In genomic region chr7:145114660-145115059, GRCm38 (mm10) we compare ENCODE assay signal across 8 mouse cellular contexts.
DNase-seq lines count a peak whose midpoint lies in the region; ATAC-seq and TF ChIP-seq lines count a peak whose summit lies in the region.

No protein-coding gene starts in this region.

- no peak overlapping the region for H3K4me3 ChIP-seq in embryonic facial prominence, embryonic 11.5 days (ENCODE audit: low read depth, low read length)
- no peak overlapping the region for H3K4me3 ChIP-seq in embryonic facial prominence, embryonic 10.5 days
- no peak overlapping the region for H3K4me3 ChIP-seq in neural tube, embryonic 11.5 days (ENCODE audit: low read depth, low read length)
- H3K4me3 ChIP-seq in heart, postnatal 0 days (ENCODE audit: low read depth, low read length) = no peak overlapping the region

- H3K27ac ChIP-seq in embryonic facial prominence, embryonic 11.5 days (replicated peaks; ENCODE audit: low read depth, low read length) = no peak overlapping the region
- no peak overlapping the region for H3K27ac ChIP-seq in embryonic facial prominence, embryonic 10.5 days (replicated peaks)
- H3K27ac ChIP-seq in neural tube, embryonic 11.5 days (ENCODE audit: low read depth, low read length) = no peak overlapping the region
- no peak overlapping the region for H3K27ac ChIP-seq in heart, postnatal 0 days (ENCODE audit: low read depth)

- no peaks in the 10 kb centered on the region for H3K36me3 ChIP-seq in embryonic facial prominence, embryonic 11.5 days (replicated peaks; ENCODE audit: control insufficient read depth, insufficient read depth, low read depth, low read length)
- no peaks in the 10 kb centered on the region for H3K36me3 ChIP-seq in embryonic facial prominence, embryonic 10.5 days (replicated peaks)
- no peaks in the 10 kb centered on the region for H3K36me3 ChIP-seq in neural tube, embryonic 11.5 days (ENCODE audit: control insufficient read depth, insufficient read depth, low read length)
- H3K36me3 ChIP-seq in heart, postnatal 0 days (replicated peaks; ENCODE audit: control insufficient read depth, insufficient read depth, low read length) = no peaks in the 10 kb centered on the region

- WGBS in embryonic facial prominence, embryonic 11.5 days = 74% methylated on average over 2 of the region's 2 CpGs
- 81% methylated on average over 2 of the region's 2 CpGs for WGBS in embryonic facial prominence, embryonic 10.5 days
- 80% methylated on average over 2 of the region's 2 CpGs for WGBS in neural tube, embryonic 11.5 days
- WGBS in heart, postnatal 0 days = 78% methylated on average over 2 of the region's 2 CpGs

- no peak overlapping the region for H3K4me2 ChIP-seq in embryonic facial prominence, embryonic 11.5 days (ENCODE audit: low read depth, low read length)
- no peak overlapping the region for H3K4me2 ChIP-seq in neural tube, embryonic 11.5 days (ENCODE audit: low read depth)
- H3K4me2 ChIP-seq in heart, postnatal 0 days (ENCODE audit: low read depth, low read length) = no peak overlapping the region

- H3K9me3 ChIP-seq in embryonic facial prominence, embryonic 11.5 days (replicated peaks; ENCODE audit: control insufficient read depth, low read length) = no peaks in the 10 kb centered on the region
- H3K9me3 ChIP-seq in embryonic facial prominence, embryonic 10.5 days = no peaks in the 10 kb centered on the region
- H3K9me3 ChIP-seq in neural tube, embryonic 11.5 days (ENCODE audit: control insufficient read depth, low read length) = no peaks in the 10 kb centered on the region
- H3K9me3 ChIP-seq in heart, postnatal 0 days (replicated peaks; ENCODE audit: control insufficient read depth, low read length) = no peaks in the 10 kb centered on the region

- no peak for TF ChIP-seq EP300 in heart, postnatal 0 days (IDR thresholded peaks at IDR 0.05; ENCODE audit: low read depth)

- peaks cover 3% of the 10 kb centered on the region; the same call in 1 of the 2 replicates for H3K4me1 ChIP-seq in embryonic facial prominence, embryonic 11.5 days (ENCODE audit: control insufficient read depth, insufficient read depth, low read length)
- peaks cover 46% of the 10 kb centered on the region for H3K4me1 ChIP-seq in embryonic facial prominence, embryonic 10.5 days
- H3K4me1 ChIP-seq in neural tube, embryonic 11.5 days (ENCODE audit: control insufficient read depth, insufficient read depth, low read length) = peaks cover 10% of the 10 kb centered on the region; the same call in 1 of the 2 replicates
- peaks cover 27% of the 10 kb centered on the region; the same call in 1 of the 2 replicates for H3K4me1 ChIP-seq in heart, postnatal 0 days (ENCODE audit: control insufficient read depth, insufficient read depth)

- no peak for ATAC-seq in embryonic facial prominence, embryonic 11.5 days (replicated peaks; ENCODE audit: insufficient number of reproducible peaks, low FRiP score, low TSS enrichment, low read depth)
- no peak for ATAC-seq in neural tube, embryonic 11.5 days (ENCODE audit: insufficient read depth, low FRiP score, low TSS enrichment)
- no peak for ATAC-seq in heart, postnatal 0 days (ENCODE audit: insufficient read depth, low read depth)

- peak; percentile 61 for TF ChIP-seq CTCF in heart, postnatal 0 days (IDR thresholded peaks at IDR 0.05; ENCODE audit: low read depth)

- no peaks in the 10 kb centered on the region for H3K27me3 ChIP-seq in embryonic facial prominence, embryonic 11.5 days (ENCODE audit: control insufficient read depth, insufficient read depth, low read length)
- no peaks in the 10 kb centered on the region for H3K27me3 ChIP-seq in embryonic facial prominence, embryonic 10.5 days (replicated peaks; ENCODE audit: low read depth, poor library complexity, severe bottlenecking)
- H3K27me3 ChIP-seq in neural tube, embryonic 11.5 days (ENCODE audit: control insufficient read depth, insufficient read depth, low read length) = no peaks in the 10 kb centered on the region
- H3K27me3 ChIP-seq in heart, postnatal 0 days (ENCODE audit: control insufficient read depth, insufficient read depth, low read length) = no peaks in the 10 kb centered on the region

- peak; percentile 59 for DNase-seq in embryonic facial prominence, embryonic 11.5 days (ENCODE audit: low spot score)
- no peak for DNase-seq in embryonic facial prominence, embryonic 10.5 days (ENCODE audit: low spot score)
- peak; percentile 42 for DNase-seq in neural tube, embryonic 11.5 days (ENCODE audit: low spot score)
- DNase-seq in neural tube, embryonic 10.5 days (ENCODE audit: extremely low spot score, low spot score) = no peak
- no peak for DNase-seq in heart, postnatal 0 days (ENCODE audit: low spot score)
- peak; percentile 27 for DNase-seq in mesoderm, embryonic 11.5 days (ENCODE audit: low read depth, low spot score)
- no peak for DNase-seq in ovary, postnatal 10 days (ENCODE audit: low spot score)
- no peak for DNase-seq in gastrocnemius, postnatal 25 days

- no peak overlapping the region for H3K9ac ChIP-seq in embryonic facial prominence, embryonic 11.5 days (replicated peaks; ENCODE audit: low read length)
- no peak overlapping the region for H3K9ac ChIP-seq in neural tube, embryonic 11.5 days (ENCODE audit: low read length)
- H3K9ac ChIP-seq in heart, postnatal 0 days (replicated peaks; ENCODE audit: low read depth, low read length) = no peak overlapping the region

Comparison
In these comparisons a context has a peak if more than half of its experiments do, and no peak if none do; other contexts are left out.
1. DNase-seq: peak in embryonic facial prominence, embryonic 11.5 days (single experiment), neural tube, embryonic 11.5 days (single experiment) and mesoderm, embryonic 11.5 days (single experiment); none in embryonic facial prominence, embryonic 10.5 days (single experiment), neural tube, embryonic 10.5 days (single experiment), heart, postnatal 0 days (single experiment), ovary, postnatal 10 days (single experiment) and gastrocnemius, postnatal 25 days (single experiment).